Mouse (Mus musculus) liver, embryonic 14.5 days (tissue): ENCODE measurements at regions not wholly inside any gene's neighbourhood (a gene's known extent, or its start where the extent isn't known, plus 50 kb on each side); places are given as distances from the start of the nearest gene placed in this dataset.

Experiments
- ATAC-seq: fragments of 200-750 bp; cut with Nextera tagmentation; 2 replicates; pipeline ENCODE4 v1.8.0; 2017; ENCODE audit warnings: moderate number of reproducible peaks, mild to moderate bottlenecking, moderate library complexity; ENCODE audit not compliant: insufficient read depth
- DNase-seq, 3 experiments: peaks; one replicate each; pipeline ENCODE4 v3.0.0-alpha.2; 2012 to 2013; ENCODE audit warnings: low read depth in 3 of 3, low spot score in 3 of 3
- H3K27ac ChIP-seq: fragments of 300-500 bp; sonication (generic); 2 replicates; pipeline ENCODE4 v1.5.1; 2014; ENCODE audit warnings: moderate library complexity, mild to moderate bottlenecking, control low read depth, inconsistent platforms
- H3K27me3 ChIP-seq: fragments of 300-500 bp; sonication (generic); 2 replicates; pipeline ENCODE4 v1.6.1; 2014; ENCODE audit warnings: mild to moderate bottlenecking, low read length, moderate library complexity; ENCODE audit not compliant: control insufficient read depth, insufficient read depth
- H3K36me3 ChIP-seq: fragments of 300-500 bp; sonication (generic); replicated peaks from 2 replicates; pipeline ENCODE4 v1.6.1; 2014; ENCODE audit warnings: low read depth; ENCODE audit not compliant: control insufficient read depth, insufficient read depth
- H3K4me1 ChIP-seq, 2 experiments: fragments of 200-500 bp in 1 of 2; fragments of 300-500 bp in 1 of 2; sonication (generic) in 1 of 2; replicated peaks; 2 replicates each; pipeline ENCODE4 v1.6.1; 2012 to 2014; ENCODE audit warnings: antibody characterized with exemption in 1 of 2, inconsistent platforms in 1 of 2, low read length in 1 of 2; ENCODE audit not compliant: control insufficient read depth in 2 of 2, insufficient read depth in 2 of 2
- H3K4me2 ChIP-seq: fragments of 300-500 bp; sonication (generic); 2 replicates; pipeline ENCODE4 v1.6.1; 2014; ENCODE audit warnings: low read depth, mild to moderate bottlenecking, control low read depth, moderate library complexity
- H3K4me3 ChIP-seq, 2 experiments: fragments of 200-500 bp in 1 of 2; fragments of 300-500 bp in 1 of 2; sonication (generic) in 1 of 2; 2 replicates each; pipeline ENCODE4 v1.5.1; 2012 to 2014; ENCODE audit warnings: low read depth in 2 of 2, low read length in 2 of 2, mild to moderate bottlenecking in 2 of 2, control low read depth in 1 of 2, inconsistent platforms in 1 of 2, moderate library complexity in 1 of 2; ENCODE audit not compliant: insufficient read depth in 1 of 2
- H3K9ac ChIP-seq: fragments of 300-500 bp; sonication (generic); replicated peaks from 2 replicates; pipeline ENCODE4 v1.6.1; 2014; ENCODE audit warnings: mild to moderate bottlenecking, control low read depth, moderate library complexity
- H3K9me3 ChIP-seq: fragments of 300-500 bp; sonication (generic); 2 replicates; pipeline ENCODE4 v1.6.1; 2016; ENCODE audit warnings: low read length, mixed read lengths; ENCODE audit not compliant: control insufficient read depth
- CTCF ChIP-seq: IDR thresholded peaks from 2 replicates; pipeline ENCODE4 v1.5.1; 2016; ENCODE audit warnings: antibody characterized with exemption, low read depth, control low read depth
- EP300 ChIP-seq: IDR thresholded peaks from 2 replicates; pipeline ENCODE4 v1.6.1; 2016; ENCODE audit warnings: antibody characterized with exemption, low read depth
- WGBS: fragments of 180-500 bp; shearing (Covaris S2); extraction: QIAGEN DNeasy Blood & Tissue Kit; methylation state at CpG from one replicate; pipeline ENCODE4 v1.1.7; 2014; ENCODE audit not compliant: insufficient replicate concordance; 5-methylcytosine and 5-hydroxymethylcytosine counted together

- H3K4me1 ChIP-seq, result no peaks in the 10 kb centered on the region
Observed at GRCm38 (mm10) chr6:106876690-106877089, 76.8 kb upstream of the Crbn start.

GRCm38 (mm10) chr6:106891879-106892638 lies 92.2 kb upstream of the Crbn start:
- WGBS, result 50% methylated on average over 4 of the region's 4 CpGs
- TF ChIP-seq EP300, result no peak
- no peak for TF ChIP-seq CTCF
- Histone ChIP-seq H3K9ac (no peak overlapping the region), H3K36me3 (no peaks in the 10 kb centered on the region), H3K4me3 (no peak overlapping the region), H3K4me2 (no peak overlapping the region), H3K9me3 (no peaks in the 10 kb centered on the region), H3K4me1 (no peaks in the 10 kb centered on the region), H3K27me3 (no peaks in the 10 kb centered on the region), H3K27ac (no peak overlapping the region)
- ATAC-seq (no peak), DNase-seq (no peak)

More at GRCm38 (mm10) chr6:106876690-106877089, 76.8 kb upstream of the Crbn start:
- Histone ChIP-seq H3K9ac (no peak overlapping the region), H3K9me3 (no peaks in the 10 kb centered on the region), H3K36me3 (no peaks in the 10 kb centered on the region), H3K27ac (no peak overlapping the region), H3K4me3 (no peak overlapping the region), H3K27me3 (no peaks in the 10 kb centered on the region), H3K4me2 (no peak overlapping the region)
- DNase-seq (no peak), ATAC-seq (no peak)
- TF ChIP-seq CTCF, result no peak
- TF ChIP-seq EP300, result no peak
- 65% methylated on average over 1 of the region's 1 CpGs for WGBS

GRCm38 (mm10) chr6:106892639-106892934 lies 92.7 kb upstream of the Crbn start:
- DNase-seq, result no peak
- Histone ChIP-seq H3K27ac (no peak overlapping the region), H3K9ac (no peak overlapping the region), H3K4me2 (no peak overlapping the region), H3K27me3 (no peaks in the 10 kb centered on the region), H3K9me3 (no peaks in the 10 kb centered on the region), H3K36me3 (no peaks in the 10 kb centered on the region), H3K4me3 (no peak overlapping the region), H3K4me1 (no peaks in the 10 kb centered on the region)
- TF ChIP-seq CTCF, result no peak
- TF ChIP-seq EP300, result no peak
- WGBS, result 29% methylated on average over 2 of the region's 2 CpGs
- ATAC-seq, result no peak

DNA sequence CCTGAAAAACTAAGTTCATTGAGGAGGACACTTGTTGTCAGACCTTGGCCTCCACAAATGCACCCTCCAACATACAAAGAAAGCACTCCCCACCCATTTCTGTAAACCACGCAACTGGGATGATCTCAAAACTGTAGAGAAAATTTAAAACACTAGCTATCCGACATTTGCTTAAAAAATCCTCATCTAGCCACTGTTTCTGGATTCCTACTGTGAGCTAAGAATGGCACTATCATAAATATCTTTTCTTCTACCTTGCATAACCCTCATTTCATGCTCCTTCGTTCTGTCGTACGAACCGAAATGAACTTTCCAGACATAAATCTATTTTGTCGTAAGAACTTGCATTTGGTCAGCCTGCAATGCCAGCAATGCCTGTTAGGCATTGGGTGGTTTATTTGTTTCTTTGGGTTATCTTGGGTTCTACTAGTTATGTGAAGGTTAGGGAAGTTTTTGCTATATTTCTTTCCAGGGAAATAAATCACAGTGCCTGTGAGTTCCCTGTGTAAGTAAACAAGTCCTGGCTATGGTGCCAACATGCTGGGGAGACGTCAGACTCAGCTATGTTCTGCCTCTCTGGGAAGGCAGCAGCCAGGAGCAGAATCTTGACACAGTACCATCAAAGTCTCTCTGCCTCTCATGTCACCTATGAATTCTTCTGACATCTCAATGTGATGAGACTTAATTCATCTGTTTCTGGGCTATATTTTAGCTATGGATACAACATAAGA lies 104.2 kb upstream of the Crbn start:
- no peaks in the 10 kb centered on the region for H3K4me1 ChIP-seq
- H3K9ac ChIP-seq, result no peak overlapping the region
- WGBS, result 74% methylated on average over 8 of the region's 8 CpGs
- no peak for ATAC-seq
- no peak overlapping the region for H3K4me3 ChIP-seq
- no peaks in the 10 kb centered on the region for H3K27me3 ChIP-seq
- no peak for DNase-seq
- H3K9me3 ChIP-seq, result no peaks in the 10 kb centered on the region
- no peak overlapping the region for H3K27ac ChIP-seq
- H3K36me3 ChIP-seq, result no peaks in the 10 kb centered on the region
- TF ChIP-seq CTCF (no peak), EP300 (no peak)
- no peak overlapping the region for H3K4me2 ChIP-seq

DNA sequence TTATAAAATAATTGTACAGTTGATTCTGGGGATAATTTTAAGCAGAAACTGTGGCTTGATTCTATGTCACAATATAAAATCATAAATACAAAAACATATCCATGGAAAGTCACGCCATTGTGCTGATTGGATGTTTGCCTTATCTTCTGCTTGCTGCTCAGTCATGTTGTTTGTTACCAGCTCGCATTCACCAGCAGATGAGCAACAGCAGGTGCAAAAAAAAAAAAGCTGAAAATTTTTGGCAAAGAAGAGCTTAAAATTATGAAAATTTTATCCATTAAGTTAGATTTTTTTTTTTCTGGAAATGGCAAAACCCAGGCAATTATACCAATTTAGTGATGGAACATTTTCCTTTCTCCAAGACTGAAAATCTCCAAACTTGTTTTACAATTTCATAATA lies 115.2 kb upstream of the Crbn start:
- no peaks in the 10 kb centered on the region for H3K27me3 ChIP-seq
- no peak for DNase-seq
- H3K4me2 ChIP-seq, result no peak overlapping the region
- no peak for ATAC-seq
- H3K27ac ChIP-seq, result no peak overlapping the region
- H3K9me3 ChIP-seq, result no peaks in the 10 kb centered on the region
- WGBS, result 48% methylated on average over 2 of the region's 2 CpGs
- no peaks in the 10 kb centered on the region for H3K4me1 ChIP-seq
- H3K9ac ChIP-seq, result no peak overlapping the region
- no peak overlapping the region for H3K4me3 ChIP-seq
- H3K36me3 ChIP-seq, result no peaks in the 10 kb centered on the region
- TF ChIP-seq EP300 (no peak), CTCF (no peak)
